Mouse (Mus musculus) midbrain, embryonic 10.5 days (tissue): ENCODE measurements around the gene Nipbl. TPM values are rescaled to one million over a fixed set of nuclear protein-coding genes. Genes with fewer than 3 reads are reported as not detected.
A peak's percentile ranks its signal among the peaks of the same experiment; 100 is the strongest.
"Not testable (repeated sequence)": the region's sequence is repeated elsewhere in the genome, so short reads cannot be mapped to it uniquely, and the experiment has no call there.

ENCODE experiments used
- DNase-seq: peaks from one replicate; pipeline ENCODE4 v3.0.0-alpha.2; 2017; ENCODE audit warnings: low spot score
- H3K27ac ChIP-seq: fragments of 300-500 bp; sonication (generic); replicated peaks from 2 replicates; pipeline ENCODE4 v1.5.1; 2016; ENCODE audit warnings: mild to moderate bottlenecking
- H3K27me3 ChIP-seq: fragments of 300-500 bp; sonication (generic); 2 replicates; pipeline ENCODE4 v1.6.1; 2016; ENCODE audit warnings: low read depth, mild to moderate bottlenecking; ENCODE audit not compliant: poor library complexity, severe bottlenecking
- H3K36me3 ChIP-seq: fragments of 300-500 bp; sonication (generic); 2 replicates; pipeline ENCODE4 v1.6.1; 2016; ENCODE audit warnings: mild to moderate bottlenecking, moderate library complexity
- H3K4me1 ChIP-seq: fragments of 300-500 bp; sonication (generic); 2 replicates; pipeline ENCODE4 v1.6.1; 2016
- H3K4me3 ChIP-seq: fragments of 300-500 bp; sonication (generic); 2 replicates; pipeline ENCODE4 v1.5.1; 2016; ENCODE audit warnings: mild to moderate bottlenecking, moderate library complexity
- H3K9me3 ChIP-seq: fragments of 300-500 bp; sonication (generic); replicated peaks from 2 replicates; pipeline ENCODE4 v1.6.1; 2016; ENCODE audit warnings: mild to moderate bottlenecking
- WGBS: fragments of 180-500 bp; shearing (Covaris S2); methylation state at CpG from one replicate; pipeline ENCODE4 v1.1.7; 2016; 5-methylcytosine and 5-hydroxymethylcytosine counted together
- polyA plus RNA-seq: library from polyadenylated mRNA; unstranded; fragments of >200 nt; fragmentation: Nextera tagmentation; extraction: Ambion mirVana; gene quantifications from 2 replicates; pipeline ENCODE4 v1.2.1, GENCODE M21; 2016

The Nipbl gene
- 15.8 and 17.9 TPM in 2 replicates for polyA plus RNA-seq

- no peaks in the 10 kb centered on the region for H3K9me3 ChIP-seq
- WGBS: under 1% methylated on average over 94 of the region's 102 CpGs
- H3K27ac ChIP-seq: peak within 1 kb of the TSS; percentile 95
- peaks cover 34% of the 10 kb centered on the region for H3K4me1 ChIP-seq
- H3K36me3 ChIP-seq: no peaks in the 10 kb centered on the region
- peak; percentile 94 for DNase-seq
- H3K27me3 ChIP-seq: no peaks in the 10 kb centered on the region
- H3K4me3 ChIP-seq: peak within 1 kb of the TSS; percentile 95
Observed at GRCm38 (mm10) chr15:8443926-8444889, at the start of gene Nipbl. TSS of gene Nipbl (minus strand) at chr15:8444463.

- Histone ChIP-seq H3K4me1 (no peaks in the 10 kb centered on the region), H3K36me3 (no peaks in the 10 kb centered on the region), H3K4me3 (no peak overlapping the region), H3K9me3 (no peaks in the 10 kb centered on the region), H3K27ac (no peak overlapping the region), H3K27me3 (no peaks in the 10 kb centered on the region)
- WGBS: 82% methylated on average over 6 of the region's 6 CpGs
- DNase-seq: no peak
Observed at GRCm38 (mm10) chr15:8485261-8485660, 41.0 kb upstream of the Nipbl start.

- DNase-seq: no peak
- H3K27ac ChIP-seq: no peak overlapping the region
- WGBS: 65% methylated on average over 4 of the region's 4 CpGs
- no peaks in the 10 kb centered on the region for H3K4me1 ChIP-seq
- H3K9me3 ChIP-seq: no peaks in the 10 kb centered on the region
- H3K4me3 ChIP-seq: no peak overlapping the region
- no peaks in the 10 kb centered on the region for H3K36me3 ChIP-seq
- no peaks in the 10 kb centered on the region for H3K27me3 ChIP-seq
Observed at GRCm38 (mm10) chr15:8469006-8469575, 24.8 kb upstream of the Nipbl start.

GRCm38 (mm10) chr15:8463521-8463920 lies 19.3 kb upstream of the Nipbl start:
- WGBS: 92% methylated on average over 1 of the region's 1 CpGs
- H3K9me3 ChIP-seq: no peaks in the 10 kb centered on the region
- no peak for DNase-seq
- no peaks in the 10 kb centered on the region for H3K4me1 ChIP-seq
- H3K36me3 ChIP-seq: no peaks in the 10 kb centered on the region
- no peak overlapping the region for H3K4me3 ChIP-seq
- no peaks in the 10 kb centered on the region for H3K27me3 ChIP-seq
- H3K27ac ChIP-seq: no peak overlapping the region

GRCm38 (mm10) chr15:8462780-8463179 lies 18.5 kb upstream of the Nipbl start:
- DNase-seq: no peak
- 92% methylated on average over 4 of the region's 4 CpGs for WGBS

GRCm38 (mm10) chr15:8460871-8461270 lies 16.6 kb upstream of the Nipbl start:
- no peaks in the 10 kb centered on the region for H3K36me3 ChIP-seq
- H3K9me3 ChIP-seq: no peaks in the 10 kb centered on the region
- no peaks in the 10 kb centered on the region for H3K4me1 ChIP-seq
- H3K27ac ChIP-seq: no peak overlapping the region
- no peak for DNase-seq
- H3K27me3 ChIP-seq: no peaks in the 10 kb centered on the region
- H3K4me3 ChIP-seq: no peak overlapping the region
- 91% methylated on average over 2 of the region's 2 CpGs for WGBS

More at GRCm38 (mm10) chr15:8462780-8463179, 18.5 kb upstream of the Nipbl start:
- Histone ChIP-seq H3K36me3 (no peaks in the 10 kb centered on the region), H3K27ac (no peak overlapping the region), H3K4me1 (no peaks in the 10 kb centered on the region), H3K9me3 (no peaks in the 10 kb centered on the region), H3K27me3 (no peaks in the 10 kb centered on the region), H3K4me3 (no peak overlapping the region)

GRCm38 (mm10) chr15:8459979-8460378 lies 15.7 kb upstream of the Nipbl start:
- WGBS: 93% methylated on average over 2 of the region's 2 CpGs
- no peaks in the 10 kb centered on the region for H3K27me3 ChIP-seq
- H3K9me3 ChIP-seq: no peaks in the 10 kb centered on the region
- DNase-seq: no peak
- no peak overlapping the region for H3K27ac ChIP-seq
- no peaks in the 10 kb centered on the region for H3K36me3 ChIP-seq
- no peak overlapping the region for H3K4me3 ChIP-seq
- no peaks in the 10 kb centered on the region for H3K4me1 ChIP-seq

GRCm38 (mm10) chr15:8456223-8456622 lies 12.0 kb upstream of the Nipbl start:
- not testable (repeated sequence) for H3K4me3 ChIP-seq, H3K9me3 ChIP-seq, H3K4me1 ChIP-seq, H3K27ac ChIP-seq, H3K27me3 ChIP-seq, H3K36me3 ChIP-seq, DNase-seq
- WGBS: 76% methylated on average over 2 of the region's 2 CpGs

GRCm38 (mm10) chr15:8455486-8455885 lies 11.2 kb upstream of the Nipbl start:
- Histone ChIP-seq H3K36me3 (no peaks in the 10 kb centered on the region), H3K4me1 (no peaks in the 10 kb centered on the region), H3K9me3 (no peaks in the 10 kb centered on the region), H3K4me3 (no peak overlapping the region), H3K27ac (no peak overlapping the region), H3K27me3 (no peaks in the 10 kb centered on the region)
- DNase-seq: no peak
- WGBS: 91% methylated on average over 2 of the region's 2 CpGs

GRCm38 (mm10) chr15:8451071-8451470 lies 6.8 kb upstream of the Nipbl start:
- Histone ChIP-seq H3K27me3 (no peaks in the 10 kb centered on the region), H3K27ac (no peak overlapping the region), H3K4me1 (peaks cover 19% of the 10 kb centered on the region), H3K36me3 (no peaks in the 10 kb centered on the region), H3K9me3 (no peaks in the 10 kb centered on the region), H3K4me3 (no peak overlapping the region)
- no peak for DNase-seq
- 48% methylated on average over 3 of the region's 3 CpGs for WGBS

- DNase-seq: no peak
- H3K9me3 ChIP-seq: no peaks in the 10 kb centered on the region
- H3K4me1 ChIP-seq: peaks cover 22% of the 10 kb centered on the region
- peak overlapping the region; percentile 95 for H3K4me3 ChIP-seq
- 83% methylated on average over 8 of the region's 8 CpGs for WGBS
- no peaks in the 10 kb centered on the region for H3K36me3 ChIP-seq
- no peaks in the 10 kb centered on the region for H3K27me3 ChIP-seq
- no peak overlapping the region for H3K27ac ChIP-seq
Observed at GRCm38 (mm10) chr15:8447193-8447767, 3.0 kb upstream of the Nipbl start.

- peak; percentile 52 for DNase-seq
- Histone ChIP-seq H3K36me3 (no peaks in the 10 kb centered on the region), H3K4me1 (peaks cover 30% of the 10 kb centered on the region), H3K9me3 (no peaks in the 10 kb centered on the region), H3K27ac (peak overlapping the region; percentile 65; the same call in 1 of the 2 replicates), H3K4me3 (peak overlapping the region; percentile 95), H3K27me3 (no peaks in the 10 kb centered on the region)
- 11% methylated on average over 6 of the region's 6 CpGs for WGBS
Observed at GRCm38 (mm10) chr15:8446435-8446834, 2.2 kb upstream of the Nipbl start.
